Mouse (Mus musculus): Measurements from ENCODE around the gene Ptpn13.

DNA sequence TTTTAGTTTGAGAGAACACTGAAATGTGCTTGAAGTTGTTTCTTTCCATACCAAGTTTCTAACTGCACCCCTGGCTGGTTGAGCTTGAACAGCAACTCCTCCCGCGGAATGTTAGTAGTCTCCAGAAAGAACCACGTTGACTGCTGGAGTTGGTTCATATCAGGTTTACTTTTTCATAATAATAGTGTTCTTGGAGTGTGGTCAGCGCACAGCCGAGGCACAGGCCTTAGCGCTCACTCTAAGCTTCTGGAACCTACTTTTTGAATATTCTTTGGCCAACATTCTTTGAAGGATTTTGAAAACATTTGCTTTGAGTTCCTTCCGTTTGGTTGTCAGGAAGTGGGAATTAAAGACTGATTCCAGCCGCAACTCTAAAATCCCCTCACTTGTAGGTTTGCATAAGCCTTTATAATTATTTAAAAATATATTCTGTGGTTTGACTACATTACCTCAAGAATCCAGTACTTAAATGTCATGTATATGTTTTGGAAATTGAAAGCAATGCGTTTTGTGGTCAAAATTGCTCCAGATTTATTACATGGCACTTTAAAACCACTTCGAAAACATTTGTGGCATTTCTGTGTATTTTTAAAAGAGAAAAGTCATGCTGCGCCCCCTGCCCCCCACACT lies 48.6 kb downstream of the Ptpn13 start:
- TF ChIP-seq POLR2A (IDR thresholded peaks at IDR 0.05; ENCODE audit: control insufficient read depth in 1 of 2, insufficient read depth in 1 of 2, low read depth in 1 of 2, low read length in 2 of 2, poor library complexity in 1 of 2) (no peak), ETS1 (IDR thresholded peaks at IDR 0.05; ENCODE audit: low read depth, low read length) (no peak), E2F4 (IDR thresholded peaks at IDR 0.05; ENCODE audit: borderline replicate concordance, low read depth, low read length) (no peak), SMC3 (IDR thresholded peaks at IDR 0.05; ENCODE audit: low read depth, low read length) (no peak), EP300 (IDR thresholded peaks at IDR 0.05; ENCODE audit: low read depth in 1 of 2, low read length in 2 of 2) (no peak), CTCF (IDR thresholded peaks at IDR 0.05 in 2 of 3, conservative IDR thresholded peaks at IDR 0.05 in 1 of 3; ENCODE audit: control insufficient read depth in 1 of 3, insufficient read depth in 1 of 3, low read depth in 2 of 3, low read length in 3 of 3, poor library complexity in 1 of 3, severe bottlenecking in 1 of 3) (no peak), MYC (IDR thresholded peaks at IDR 0.05; ENCODE audit: low read depth, low read length) (no peak), USF1 (IDR thresholded peaks at IDR 0.05; ENCODE audit: low read depth, low read length) (no peak), TCF12 (IDR thresholded peaks at IDR 0.05; ENCODE audit: low read depth, low read length) (no peak), RAD21 (IDR thresholded peaks at IDR 0.05; ENCODE audit: low read depth, low read length) (no peak)

Data from MEL (cell line).